Mouse (Mus musculus): Measurements from ENCODE around the gene Traf5. TPM values are rescaled to one million over a fixed set of nuclear protein-coding genes. Genes with fewer than 3 reads are reported as not detected.

Gene Traf5
- polyA plus RNA-seq, 1 experiment = 19.4 TPM

DNA sequence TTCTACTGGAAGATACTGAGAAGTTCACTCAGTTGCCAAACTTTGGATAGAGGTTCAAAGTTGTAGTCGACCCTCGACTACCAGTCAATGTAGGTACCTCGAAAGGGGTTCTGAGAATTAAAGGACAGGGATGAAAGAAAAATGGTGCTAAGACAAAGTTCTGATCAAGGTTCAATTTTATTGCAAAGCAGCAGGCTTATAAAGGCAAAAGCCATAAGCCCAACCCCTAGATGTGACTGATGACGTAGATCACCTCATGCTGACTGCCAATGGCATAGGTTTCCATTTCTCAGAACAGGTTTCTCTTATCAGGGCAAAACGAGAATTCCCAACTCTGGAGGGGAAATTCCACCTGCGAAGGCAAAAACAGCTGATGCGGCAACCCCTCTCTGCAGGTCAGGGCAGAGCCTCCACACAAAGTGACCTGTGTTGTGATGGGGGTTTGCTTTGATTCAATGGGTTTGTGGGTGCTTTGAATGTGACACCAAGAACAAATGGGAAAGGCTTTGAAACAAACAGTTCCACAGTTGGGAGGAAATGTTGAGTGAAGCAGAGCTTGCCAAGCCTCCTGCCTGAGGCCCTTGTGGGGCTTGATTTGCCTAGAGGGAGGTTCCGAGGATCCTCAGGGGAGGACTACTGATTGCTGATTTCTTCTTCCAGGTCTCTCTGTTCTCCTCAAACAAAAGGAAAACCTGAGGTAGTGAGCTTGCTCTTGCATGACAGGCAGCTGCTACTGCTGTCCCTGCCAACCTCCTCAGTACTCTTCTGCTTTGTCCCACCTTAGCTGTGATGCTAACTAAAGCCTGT lies 105.5 kb downstream of the Traf5 start:
- Histone ChIP-seq H3K4me3 (ENCODE audit: insufficient read depth, low read length) (no peak overlapping the region), H3K27ac (ENCODE audit: insufficient read depth, low read length) (no peak overlapping the region)
- TF ChIP-seq CTCF (IDR thresholded peaks at IDR 0.05; ENCODE audit: borderline replicate concordance, insufficient read depth, low read length) (no peak), POLR2A (IDR thresholded peaks at IDR 0.05; ENCODE audit: low read depth, low read length) (no peak)

DNA sequence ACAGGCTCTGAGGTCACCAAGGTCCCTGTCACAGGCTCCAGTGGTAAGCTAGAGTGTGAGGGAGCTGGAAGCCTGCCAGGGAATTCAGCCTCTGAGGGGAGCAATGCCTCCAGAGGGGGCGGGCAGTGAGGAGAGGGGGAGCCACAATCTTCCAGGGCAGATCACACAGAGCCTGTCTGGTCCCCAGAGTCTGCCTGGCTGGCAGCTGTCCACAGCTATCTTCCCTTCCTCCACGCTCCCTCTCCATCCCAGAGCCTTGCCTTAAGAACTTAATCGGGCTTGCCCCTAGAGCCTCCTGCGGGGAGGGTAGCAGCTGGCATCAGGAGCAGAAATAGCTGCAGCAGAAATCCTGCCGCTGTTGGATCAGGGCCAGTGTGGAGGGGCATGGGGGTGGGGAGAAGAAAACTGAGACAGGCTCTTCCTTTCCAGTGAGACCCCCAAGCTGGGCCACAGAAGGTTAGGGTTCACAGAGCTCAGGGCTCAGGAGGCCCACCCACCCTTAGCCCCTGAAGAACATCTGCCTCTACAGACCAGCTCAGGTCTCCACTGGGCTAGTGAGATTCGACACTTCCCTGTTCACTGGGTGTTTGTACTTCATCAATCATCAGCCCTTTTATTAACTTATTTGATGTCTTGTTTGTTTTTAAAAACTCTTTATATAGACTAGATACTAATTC lies 110.8 kb downstream of the Traf5 start:
- Histone ChIP-seq H3K27ac (ENCODE audit: insufficient read depth, low read length) (no peak overlapping the region), H3K4me1 (ENCODE audit: control insufficient read depth, insufficient read depth, low read length) (no peaks in the 10 kb centered on the region)
- TF ChIP-seq POLR2A (IDR thresholded peaks at IDR 0.05; ENCODE audit: low read depth, low read length) = no peak

More for the DNA sequence above, 105.5 kb downstream of the Traf5 start:
- H3K4me1 ChIP-seq (ENCODE audit: control insufficient read depth, insufficient read depth, low read length) = no peaks in the 10 kb centered on the region

DNA sequence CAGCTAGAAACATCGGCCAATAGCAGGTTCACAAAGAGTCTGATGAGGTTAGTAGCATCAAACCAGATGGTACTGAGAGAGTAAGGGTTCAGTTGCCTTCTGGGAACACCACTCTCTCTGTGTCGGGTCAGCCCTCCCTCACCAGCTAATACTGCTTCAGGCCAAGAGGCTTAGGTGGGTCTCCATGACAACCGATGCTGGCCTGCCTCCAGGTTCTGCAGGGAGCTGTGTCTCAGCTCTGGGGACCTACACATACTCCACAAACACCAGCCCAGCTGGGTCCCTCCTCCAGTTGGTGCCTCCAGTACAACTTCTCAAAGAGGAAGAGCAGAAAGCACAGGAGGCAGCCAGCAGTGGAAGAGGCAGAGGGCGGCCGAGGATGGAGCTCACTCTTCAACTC lies 115.2 kb downstream of the Traf5 start, which contains the start of gene Rd3:
Gene Rd3, plus strand, starts transcription at position 184 of the 400 bp plus-strand sequence.
- no peaks in the 10 kb centered on the region for H3K4me1 ChIP-seq (ENCODE audit: control insufficient read depth, insufficient read depth, low read length)
- TF ChIP-seq POLR2A (IDR thresholded peaks at IDR 0.05; ENCODE audit: low read depth, low read length) (no peak), CTCF (IDR thresholded peaks at IDR 0.05; ENCODE audit: borderline replicate concordance, insufficient read depth, low read length) (no peak)
- no peak within 1 kb of the TSS for H3K27ac ChIP-seq (ENCODE audit: insufficient read depth, low read length)
- H3K4me3 ChIP-seq (ENCODE audit: insufficient read depth, low read length) = no peak within 1 kb of the TSS

More for the DNA sequence above, 110.8 kb downstream of the Traf5 start:
- H3K4me3 ChIP-seq (ENCODE audit: insufficient read depth, low read length) = no peak overlapping the region

DNA sequence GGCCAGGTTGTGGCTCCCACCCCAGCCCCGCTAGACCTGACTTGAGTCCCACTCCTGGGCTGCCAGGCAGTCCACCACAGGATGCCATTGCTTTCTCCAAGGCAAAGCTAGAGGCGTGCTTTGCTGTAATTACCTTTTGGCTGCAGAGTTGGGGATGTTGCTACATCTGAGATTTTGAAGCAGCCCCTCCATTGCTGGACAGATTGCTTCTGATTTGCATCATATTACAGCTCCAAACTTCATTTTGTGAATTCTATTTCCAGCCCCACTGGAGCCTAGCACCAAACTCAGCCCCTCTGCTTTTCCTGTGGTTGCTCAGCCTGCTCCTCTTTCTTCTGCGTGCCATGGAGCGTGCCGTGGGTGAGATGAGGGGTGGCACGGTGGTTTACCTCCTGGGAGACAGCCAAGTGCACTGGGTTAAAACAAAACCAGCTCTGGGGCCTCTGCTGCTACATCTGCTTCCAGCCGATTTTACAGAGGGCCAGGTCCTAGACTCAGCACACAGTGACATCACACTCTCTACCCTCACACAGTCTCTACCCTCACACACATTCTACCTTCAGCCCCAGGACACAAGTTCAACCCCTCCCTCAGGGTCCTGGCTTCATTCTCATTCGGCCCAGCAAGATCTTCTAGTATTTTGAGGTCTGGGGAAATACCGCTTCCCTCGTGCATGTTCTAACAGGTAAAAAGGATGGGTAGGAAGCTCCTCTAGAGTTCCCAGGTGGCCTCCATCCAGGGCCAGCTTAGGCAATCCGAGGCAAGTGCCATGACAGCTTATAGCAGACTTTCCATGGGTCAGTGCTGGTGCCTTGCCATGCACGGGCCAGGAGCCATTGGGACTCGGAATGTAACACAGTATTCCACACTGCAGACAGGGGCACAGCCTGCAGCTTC lies 117.6 kb downstream of the Traf5 start:
- Histone ChIP-seq H3K4me1 (ENCODE audit: control insufficient read depth, insufficient read depth, low read length) (no peaks in the 10 kb centered on the region), H3K4me3 (ENCODE audit: insufficient read depth, low read length) (no peak overlapping the region), H3K27ac (ENCODE audit: insufficient read depth, low read length) (no peak overlapping the region)
- TF ChIP-seq POLR2A (IDR thresholded peaks at IDR 0.05; ENCODE audit: low read depth, low read length) (no peak), CTCF (IDR thresholded peaks at IDR 0.05; ENCODE audit: borderline replicate concordance, insufficient read depth, low read length) (no peak)

DNA sequence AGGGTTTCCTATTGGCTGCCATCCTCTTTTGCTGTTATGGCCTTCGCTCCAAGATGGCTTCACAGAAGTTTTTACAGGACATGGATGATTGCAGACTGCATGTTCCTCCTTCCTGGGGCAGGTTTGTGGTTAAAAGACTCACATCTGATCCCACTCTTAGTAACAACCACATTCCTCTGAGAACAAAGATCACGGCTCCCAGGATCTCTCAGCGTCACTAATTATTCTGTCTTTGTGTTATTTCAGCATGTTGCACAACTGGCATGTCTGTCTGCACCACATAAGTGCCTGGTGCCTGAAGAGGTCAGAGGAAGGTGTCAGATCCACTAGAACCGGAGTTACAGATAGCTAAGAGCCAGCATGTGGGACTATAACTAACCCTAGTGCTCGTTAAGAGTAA lies 122.4 kb downstream of the Traf5 start:
- no peak overlapping the region for H3K27ac ChIP-seq (ENCODE audit: insufficient read depth, low read length)
- TF ChIP-seq POLR2A (IDR thresholded peaks at IDR 0.05; ENCODE audit: low read depth, low read length) (no peak), CTCF (IDR thresholded peaks at IDR 0.05; ENCODE audit: borderline replicate concordance, insufficient read depth, low read length) (no peak)

DNA sequence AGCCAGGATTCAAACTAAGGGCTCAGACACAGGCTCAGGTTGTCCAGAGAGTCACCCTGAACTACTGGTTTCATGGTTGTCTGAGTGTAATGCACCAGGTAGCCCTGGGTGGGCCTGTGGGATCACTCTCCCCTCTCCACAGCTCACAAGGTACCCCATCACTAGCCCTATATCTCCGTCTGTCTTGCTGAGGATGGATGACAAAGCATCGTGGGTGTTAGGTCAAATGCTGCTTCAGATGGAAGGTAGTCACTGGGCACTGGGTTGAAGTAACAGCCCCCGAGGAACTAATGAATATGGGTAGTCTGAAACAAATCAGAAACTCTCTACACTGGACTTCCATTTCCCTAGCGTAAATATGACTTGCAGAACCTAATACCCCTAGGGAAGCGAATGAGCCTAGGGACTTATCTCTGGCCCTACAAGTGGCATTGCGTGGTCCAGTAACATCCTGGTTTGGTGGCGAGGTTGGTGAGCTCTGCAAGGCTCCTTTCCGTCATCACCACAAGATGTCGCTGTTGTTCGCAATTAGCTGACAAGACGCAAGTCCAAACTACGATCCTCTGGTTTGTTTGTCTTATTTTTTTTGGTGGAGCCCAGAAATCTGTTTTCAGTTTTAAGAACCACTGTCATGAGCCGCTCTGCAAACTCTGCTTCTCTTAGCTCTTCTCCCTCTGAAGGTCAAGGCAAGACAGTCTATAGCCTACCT lies 127.4 kb downstream of the Traf5 start:
- Histone ChIP-seq H3K4me3 (ENCODE audit: insufficient read depth, low read length) (no peak overlapping the region), H3K4me1 (ENCODE audit: control insufficient read depth, insufficient read depth, low read length) (no peaks in the 10 kb centered on the region), H3K27ac (ENCODE audit: insufficient read depth, low read length) (no peak overlapping the region)
- TF ChIP-seq CTCF (IDR thresholded peaks at IDR 0.05; ENCODE audit: borderline replicate concordance, insufficient read depth, low read length) (peak; percentile 94; the same call in 1 of the 2 replicates), POLR2A (IDR thresholded peaks at IDR 0.05; ENCODE audit: low read depth, low read length) (no peak)

More for the DNA sequence above, 122.4 kb downstream of the Traf5 start:
- no peaks in the 10 kb centered on the region for H3K4me1 ChIP-seq (ENCODE audit: control insufficient read depth, insufficient read depth, low read length)
- no peak overlapping the region for H3K4me3 ChIP-seq (ENCODE audit: insufficient read depth, low read length)

DNA sequence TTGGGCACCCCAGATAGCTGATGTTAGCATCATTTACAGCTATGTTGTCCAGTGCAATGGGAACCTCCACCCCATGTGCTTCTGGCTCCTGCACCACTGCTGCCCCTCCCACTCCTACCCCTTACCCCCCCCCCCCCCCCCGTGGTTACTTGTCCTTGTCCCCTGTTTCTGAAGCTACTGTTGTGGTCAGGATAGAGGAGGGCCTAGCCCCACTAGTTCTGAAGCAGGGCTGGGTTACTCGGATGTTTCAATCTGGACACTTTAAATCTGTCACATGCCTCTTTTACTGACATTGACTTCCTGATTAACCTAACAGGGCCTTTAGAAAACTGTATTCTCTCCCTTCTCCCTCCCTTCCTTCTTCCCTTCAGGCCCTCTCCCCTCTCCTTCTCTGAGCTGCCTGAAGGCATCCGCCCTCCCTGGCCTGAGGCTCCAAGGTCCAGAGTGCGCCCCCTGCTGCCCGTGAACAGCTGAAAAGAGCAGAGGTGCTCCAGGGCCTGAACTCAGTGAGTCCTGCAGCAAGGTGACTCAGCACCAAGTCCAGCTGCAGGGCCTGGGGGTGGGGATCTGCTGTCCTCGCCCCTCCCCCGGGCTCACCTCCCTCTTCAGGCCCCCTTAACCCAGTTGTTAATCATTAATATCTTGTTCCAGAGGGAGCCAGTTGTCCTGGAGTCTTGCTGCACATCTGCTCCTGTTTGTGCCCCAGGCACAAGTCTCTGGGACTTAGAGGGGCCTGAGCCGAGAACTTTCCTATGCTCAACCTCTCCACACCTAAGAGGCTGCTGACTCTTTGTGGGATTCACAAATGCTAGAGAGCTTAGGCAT lies 128.2 kb downstream of the Traf5 start:
- Histone ChIP-seq H3K4me3 (ENCODE audit: insufficient read depth, low read length) (no peak overlapping the region), H3K27ac (ENCODE audit: insufficient read depth, low read length) (no peak overlapping the region), H3K4me1 (ENCODE audit: control insufficient read depth, insufficient read depth, low read length) (no peaks in the 10 kb centered on the region)
- TF ChIP-seq POLR2A (IDR thresholded peaks at IDR 0.05; ENCODE audit: low read depth, low read length) = no peak
- peak; percentile 87 for TF ChIP-seq CTCF (IDR thresholded peaks at IDR 0.05; ENCODE audit: borderline replicate concordance, insufficient read depth, low read length)

DNA sequence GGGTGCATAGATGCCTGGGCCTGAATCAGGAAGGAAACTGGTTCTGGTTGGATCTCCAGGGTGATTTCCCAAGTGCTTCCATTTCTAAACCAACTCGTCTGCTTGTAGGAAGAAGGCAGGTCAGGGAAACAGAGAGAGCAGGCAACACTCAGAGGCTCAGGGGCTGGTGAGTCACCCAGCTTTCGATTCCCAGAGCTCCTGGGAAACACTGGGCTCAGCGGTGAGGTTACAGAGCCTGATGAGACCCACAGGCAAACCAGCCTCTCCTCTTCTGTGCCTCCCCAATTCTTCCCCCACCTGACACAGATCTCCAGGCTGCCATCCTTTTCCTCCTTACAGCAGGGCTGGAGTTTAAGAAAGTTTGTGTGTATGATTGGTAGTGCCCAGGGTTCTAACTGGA lies 128.9 kb downstream of the Traf5 start:
- TF ChIP-seq CTCF (IDR thresholded peaks at IDR 0.05; ENCODE audit: borderline replicate concordance, insufficient read depth, low read length) (no peak), POLR2A (IDR thresholded peaks at IDR 0.05; ENCODE audit: low read depth, low read length) (no peak)
- no peaks in the 10 kb centered on the region for H3K4me1 ChIP-seq (ENCODE audit: control insufficient read depth, insufficient read depth, low read length)
- H3K4me3 ChIP-seq (ENCODE audit: insufficient read depth, low read length) = no peak overlapping the region
- H3K27ac ChIP-seq (ENCODE audit: insufficient read depth, low read length) = no peak overlapping the region

Data from embryonic fibroblast, embryonic 13.5 days (primary cell).